ENCODE assay signal across 27 mouse cellular contexts in the genomic region with DNA sequence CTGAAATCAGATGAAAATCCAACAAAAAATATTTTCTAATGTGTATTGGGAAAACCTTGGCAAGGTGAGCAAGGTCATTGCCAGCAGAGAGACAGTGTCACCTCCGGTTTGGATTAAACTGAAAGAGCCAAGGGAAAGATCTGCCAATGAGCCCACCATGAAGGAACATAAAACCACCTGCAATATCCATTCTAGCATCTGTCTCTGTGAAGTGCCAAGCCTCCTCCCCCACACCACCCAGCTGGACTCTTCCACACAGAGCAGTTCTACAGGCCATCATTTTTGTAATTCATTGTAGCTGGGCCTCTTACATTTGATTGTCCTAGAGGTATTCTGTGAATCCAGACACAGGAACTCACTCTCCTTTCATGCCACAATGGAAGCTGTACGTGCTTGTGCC.
DNase-seq lines count a peak whose midpoint lies in the region; ATAC-seq and TF ChIP-seq lines count a peak whose summit lies in the region.
"Had no signal": no experiment of that assay in that cellular context is flagged by ENCODE, and none has a peak within 500 bp of the region (broad histone marks: within the 10 kb centered on the region; RNA-seq: fewer than 3 reads in every experiment).

No protein-coding gene starts in this region.

- H3K4me3 ChIP-seq in stomach, postnatal 0 days (ENCODE audit: low read depth, low read length): no peak overlapping the region
- H3K4me3 ChIP-seq: embryonic facial prominence, embryonic 10.5 days; forebrain, embryonic 10.5 days; limb, embryonic 15.5 days; neural tube, embryonic 15.5 days; stomach, embryonic 15.5 days had no signal

- WGBS in stomach, postnatal 0 days: 82% methylated on average over 2 of the region's 2 CpGs

- ATAC-seq in megakaryocyte, adult 5-6 weeks (ENCODE audit: poor library complexity, severe bottlenecking): no peak
- ATAC-seq in stomach, postnatal 0 days (ENCODE audit: low FRiP score, low TSS enrichment): no peak
- ATAC-seq: forebrain, embryonic 16.5 days; midbrain, embryonic 16.5 days; Patski had no signal

- H3K36me3 ChIP-seq in stomach, postnatal 0 days (ENCODE audit: control insufficient read depth, insufficient read depth, low read length): no peaks in the 10 kb centered on the region
- H3K36me3 ChIP-seq: embryonic facial prominence, embryonic 10.5 days; forebrain, embryonic 10.5 days; G1E; limb, embryonic 15.5 days; neural tube, embryonic 15.5 days; stomach, embryonic 15.5 days had no signal

- DNase-seq in layer of hippocampus, postnatal 10 days (ENCODE audit: low spot score in 2 of 2): peak; percentile 19 to 40
- no peak for DNase-seq in layer of hippocampus, postnatal 36 days
- DNase-seq in cerebellum, adult 11 months: peak; percentile 59
- DNase-seq in cerebellum, adult 9-10 months: peak; percentile 88
- DNase-seq in stomach, postnatal 0 days (ENCODE audit: low spot score): no peak
- no peak for DNase-seq in thymus, adult 18-20 months
- DNase-seq: adrenal gland, postnatal 36 days; B cell, adult 2 months; gastrocnemius, postnatal 14 days; heart, adult 11 months; kidney, adult 8-10 months; kidney, postnatal 14 days; lung, embryonic 14.5 days; lung, postnatal 4 days had no signal

- no peak overlapping the region for H3K4me2 ChIP-seq in stomach, postnatal 0 days (replicated peaks; ENCODE audit: low read depth)
- H3K4me2 ChIP-seq: heart, embryonic 11.5 days; limb, embryonic 15.5 days; lung, embryonic 14.5 days; neural tube, embryonic 15.5 days; stomach, embryonic 15.5 days had no signal

- TF ChIP-seq EP300 in stomach, postnatal 0 days (optimal IDR thresholded peaks at IDR 0.05): no peak

- H3K4me1 ChIP-seq in stomach, postnatal 0 days (replicated peaks; ENCODE audit: control insufficient read depth, insufficient read depth): no peaks in the 10 kb centered on the region
- H3K4me1 ChIP-seq: embryonic facial prominence, embryonic 10.5 days; forebrain, embryonic 10.5 days; limb, embryonic 15.5 days; neural tube, embryonic 15.5 days; stomach, embryonic 15.5 days had no signal

- H3K9ac ChIP-seq in stomach, postnatal 0 days (ENCODE audit: low read length): no peak overlapping the region
- H3K9ac ChIP-seq: limb, embryonic 15.5 days; liver, embryonic 14.5 days; lung, embryonic 14.5 days; neural tube, embryonic 15.5 days; stomach, embryonic 15.5 days had no signal

- TF ChIP-seq CTCF in stomach, postnatal 0 days (IDR thresholded peaks at IDR 0.05; ENCODE audit: low read depth): no peak

- no peak overlapping the region for H3K27ac ChIP-seq in stomach, postnatal 0 days (replicated peaks)
- H3K27ac ChIP-seq: embryonic facial prominence, embryonic 10.5 days; forebrain, embryonic 10.5 days; limb, embryonic 15.5 days; liver, embryonic 14.5 days; neural tube, embryonic 15.5 days; stomach, embryonic 15.5 days had no signal

- no peaks in the 10 kb centered on the region for H3K27me3 ChIP-seq in stomach, postnatal 0 days (ENCODE audit: control insufficient read depth, insufficient read depth, low read length)
- H3K27me3 ChIP-seq: CH12.LX; limb, embryonic 15.5 days; neural tube, embryonic 15.5 days; stomach, embryonic 15.5 days had no signal

- no peaks in the 10 kb centered on the region for H3K9me3 ChIP-seq in stomach, postnatal 0 days (ENCODE audit: control insufficient read depth, low read length)
- H3K9me3 ChIP-seq: embryonic facial prominence, embryonic 10.5 days; forebrain, embryonic 10.5 days; G1E; limb, embryonic 15.5 days; neural tube, embryonic 15.5 days; stomach, embryonic 15.5 days had no signal

Comparison
In these comparisons a context has a peak if more than half of its experiments do, and no peak if none do; other contexts are left out.
1. DNase-seq: peak in layer of hippocampus, postnatal 10 days (2 of 2), cerebellum, adult 11 months (single experiment) and cerebellum, adult 9-10 months (single experiment); none in layer of hippocampus, postnatal 36 days (0 of 2), stomach, postnatal 0 days (single experiment) and thymus, adult 18-20 months (0 of 2).